Mouse (Mus musculus): ENCODE results near the gene Gm10260. TPM values are rescaled to one million over a fixed set of nuclear protein-coding genes. Genes with fewer than 3 reads are reported as not detected.

Gene Gm10260
- total RNA-seq (2014; rRNA removed): 10.0 and 13.4 TPM in 2 replicates
- 3.4 and 6.6 TPM in 2 replicates for polyA plus RNA-seq (2012; rRNA removed)

DNA sequence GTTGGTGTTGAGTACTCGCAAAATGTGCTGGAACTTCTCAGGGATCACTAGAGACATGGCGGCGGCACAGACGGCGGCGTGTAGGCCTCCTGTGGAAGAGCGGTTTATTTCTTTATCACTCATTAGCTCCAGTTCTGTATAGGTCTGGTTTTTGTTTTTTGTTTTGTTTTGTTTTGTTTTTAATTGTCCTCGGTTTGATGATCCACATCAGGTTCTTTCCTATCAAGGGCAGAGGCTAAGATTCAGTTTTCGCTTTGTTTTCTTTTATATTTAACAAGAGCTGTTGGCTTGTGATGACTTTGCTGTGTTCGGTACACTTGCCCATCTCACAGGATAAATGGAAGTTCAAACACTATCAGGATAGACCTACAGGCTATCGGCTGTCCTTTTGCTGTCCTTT lies at the start of gene Gm10260:
Gene Gm10260 (minus strand): TSS at position 101 of the 400 bp plus-strand sequence.
- Histone ChIP-seq H3K27me3 (ENCODE audit: control insufficient read depth, insufficient read depth, low read length) (no peaks in the 10 kb centered on the region), H3K9ac (ENCODE audit: low read depth, low read length) (no peak within 1 kb of the TSS), H3K4me1 (ENCODE audit: control insufficient read depth, insufficient read depth, low read length) (no peaks in the 10 kb centered on the region), H3K4me3 (ENCODE audit: insufficient read depth, low read depth, low read length) (no peak within 1 kb of the TSS), H3K27ac (replicated peaks; ENCODE audit: insufficient read depth, low read depth, low read length) (no peak within 1 kb of the TSS), H3K36me3 (ENCODE audit: control insufficient read depth, insufficient read depth, low read length) (no peaks in the 10 kb centered on the region), H3K79me2 (ENCODE audit: control insufficient read depth, insufficient read depth, low read length) (no peaks in the 10 kb centered on the region)
- 95% methylated on average over 11 of the region's 11 CpGs for WGBS
- TF ChIP-seq POLR2A (IDR thresholded peaks at IDR 0.05; ENCODE audit: extremely low read depth, insufficient read depth, low read length) (no peak), CTCF (IDR thresholded peaks at IDR 0.05; ENCODE audit: low read depth, low read length) (no peak)
- DNase-seq (ENCODE audit: extremely low read depth, low read depth, low spot score): no peak

GRCm38 (mm10) chr13:97809828-97810227 lies 49.4 kb upstream of the Gm10260 start:
- Histone ChIP-seq H3K9ac (ENCODE audit: low read depth, low read length) (no peak overlapping the region), H3K27me3 (ENCODE audit: control insufficient read depth, insufficient read depth, low read length) (no peaks in the 10 kb centered on the region), H3K79me2 (ENCODE audit: control insufficient read depth, insufficient read depth, low read length) (no peaks in the 10 kb centered on the region), H3K4me1 (ENCODE audit: control insufficient read depth, insufficient read depth, low read length) (no peaks in the 10 kb centered on the region), H3K27ac (replicated peaks; ENCODE audit: insufficient read depth, low read depth, low read length) (no peak overlapping the region), H3K36me3 (ENCODE audit: control insufficient read depth, insufficient read depth, low read length) (no peaks in the 10 kb centered on the region), H3K4me3 (ENCODE audit: insufficient read depth, low read depth, low read length) (no peak overlapping the region)
- no peak for TF ChIP-seq POLR2A (IDR thresholded peaks at IDR 0.05; ENCODE audit: extremely low read depth, insufficient read depth, low read length)
- TF ChIP-seq CTCF (IDR thresholded peaks at IDR 0.05; ENCODE audit: low read depth, low read length): no peak
- WGBS: 87% methylated on average over 4 of the region's 4 CpGs
- no peak for DNase-seq (ENCODE audit: extremely low read depth, low read depth, low spot score)

DNA sequence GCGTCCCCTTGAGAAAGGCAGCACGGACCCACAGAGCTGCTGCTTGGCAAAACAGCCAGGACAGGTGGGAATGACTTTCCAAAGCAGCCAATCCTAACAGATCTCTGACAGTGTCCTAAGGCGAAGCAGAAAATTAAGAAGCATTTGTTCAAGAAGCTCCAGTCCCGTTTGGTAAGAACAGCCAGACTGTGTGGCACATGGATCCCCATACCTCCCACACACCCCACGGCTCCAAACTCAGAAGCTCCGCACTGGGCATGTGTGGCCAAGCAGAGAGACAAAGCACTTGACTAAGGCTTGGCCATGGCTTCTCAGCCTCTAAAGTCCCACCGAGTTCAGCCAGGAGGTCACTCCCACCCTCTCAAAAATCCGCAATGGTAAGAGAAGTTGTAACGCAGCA lies 45.5 kb upstream of the Gm10260 start:
- no peak overlapping the region for H3K27ac ChIP-seq (replicated peaks; ENCODE audit: insufficient read depth, low read depth, low read length)
- WGBS: 89% methylated on average over 9 of the region's 9 CpGs
- no peaks in the 10 kb centered on the region for H3K36me3 ChIP-seq (ENCODE audit: control insufficient read depth, insufficient read depth, low read length)
- no peak overlapping the region for H3K9ac ChIP-seq (ENCODE audit: low read depth, low read length)
- TF ChIP-seq POLR2A (IDR thresholded peaks at IDR 0.05; ENCODE audit: extremely low read depth, insufficient read depth, low read length) (no peak), CTCF (IDR thresholded peaks at IDR 0.05; ENCODE audit: low read depth, low read length) (no peak)
- no peak overlapping the region for H3K4me3 ChIP-seq (ENCODE audit: insufficient read depth, low read depth, low read length)
- H3K27me3 ChIP-seq (ENCODE audit: control insufficient read depth, insufficient read depth, low read length): no peaks in the 10 kb centered on the region
- H3K79me2 ChIP-seq (ENCODE audit: control insufficient read depth, insufficient read depth, low read length): no peaks in the 10 kb centered on the region
- no peak for DNase-seq (ENCODE audit: extremely low read depth, low read depth, low spot score)
- H3K4me1 ChIP-seq (ENCODE audit: control insufficient read depth, insufficient read depth, low read length): no peaks in the 10 kb centered on the region

GRCm38 (mm10) chr13:97802386-97802785 lies 42.0 kb upstream of the Gm10260 start:
- no peaks in the 10 kb centered on the region for H3K79me2 ChIP-seq (ENCODE audit: control insufficient read depth, insufficient read depth, low read length)
- TF ChIP-seq CTCF (IDR thresholded peaks at IDR 0.05; ENCODE audit: low read depth, low read length) (no peak), POLR2A (IDR thresholded peaks at IDR 0.05; ENCODE audit: extremely low read depth, insufficient read depth, low read length) (no peak)
- H3K27me3 ChIP-seq (ENCODE audit: control insufficient read depth, insufficient read depth, low read length): no peaks in the 10 kb centered on the region
- H3K27ac ChIP-seq (replicated peaks; ENCODE audit: insufficient read depth, low read depth, low read length): no peak overlapping the region
- no peaks in the 10 kb centered on the region for H3K4me1 ChIP-seq (ENCODE audit: control insufficient read depth, insufficient read depth, low read length)
- no peak for DNase-seq (ENCODE audit: extremely low read depth, low read depth, low spot score)
- H3K36me3 ChIP-seq (ENCODE audit: control insufficient read depth, insufficient read depth, low read length): no peaks in the 10 kb centered on the region
- no peak overlapping the region for H3K4me3 ChIP-seq (ENCODE audit: insufficient read depth, low read depth, low read length)
- WGBS: 73% methylated on average over 4 of the region's 4 CpGs
- no peak overlapping the region for H3K9ac ChIP-seq (ENCODE audit: low read depth, low read length)

DNA sequence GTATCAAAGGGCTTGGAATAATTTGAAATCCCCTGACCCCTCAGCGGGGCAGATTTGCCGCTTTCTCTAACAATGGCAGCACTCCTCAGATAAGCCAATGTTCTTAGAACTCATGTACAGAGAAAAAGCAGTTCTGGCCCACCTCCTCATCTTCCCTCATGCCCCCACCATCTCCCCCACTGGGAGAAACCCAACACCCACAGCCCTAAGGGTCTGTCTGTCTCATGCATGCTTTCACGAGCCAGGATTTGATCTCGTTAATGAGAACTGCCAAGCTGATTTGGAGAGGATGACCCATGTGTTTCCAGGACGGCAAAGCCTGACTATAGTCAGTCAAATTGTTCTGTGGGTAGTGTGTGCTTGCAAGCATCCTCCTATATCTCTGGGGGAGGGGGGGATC lies 37.0 kb upstream of the Gm10260 start:
- Histone ChIP-seq H3K4me1 (ENCODE audit: control insufficient read depth, insufficient read depth, low read length) (no peaks in the 10 kb centered on the region), H3K9ac (ENCODE audit: low read depth, low read length) (no peak overlapping the region), H3K36me3 (ENCODE audit: control insufficient read depth, insufficient read depth, low read length) (no peaks in the 10 kb centered on the region), H3K27ac (replicated peaks; ENCODE audit: insufficient read depth, low read depth, low read length) (no peak overlapping the region), H3K27me3 (ENCODE audit: control insufficient read depth, insufficient read depth, low read length) (no peaks in the 10 kb centered on the region), H3K79me2 (ENCODE audit: control insufficient read depth, insufficient read depth, low read length) (no peaks in the 10 kb centered on the region), H3K4me3 (ENCODE audit: insufficient read depth, low read depth, low read length) (no peak overlapping the region)
- TF ChIP-seq POLR2A (IDR thresholded peaks at IDR 0.05; ENCODE audit: extremely low read depth, insufficient read depth, low read length): no peak
- TF ChIP-seq CTCF (IDR thresholded peaks at IDR 0.05; ENCODE audit: low read depth, low read length): no peak
- 92% methylated on average over 5 of the region's 5 CpGs for WGBS
- no peak for DNase-seq (ENCODE audit: extremely low read depth, low read depth, low spot score)

GRCm38 (mm10) chr13:97794780-97795179 lies 34.3 kb upstream of the Gm10260 start:
- 57% methylated on average over 1 of the region's 1 CpGs for WGBS
- TF ChIP-seq CTCF (IDR thresholded peaks at IDR 0.05; ENCODE audit: low read depth, low read length) (no peak), POLR2A (IDR thresholded peaks at IDR 0.05; ENCODE audit: extremely low read depth, insufficient read depth, low read length) (no peak)
- Histone ChIP-seq H3K36me3 (ENCODE audit: control insufficient read depth, insufficient read depth, low read length) (no peaks in the 10 kb centered on the region), H3K27ac (replicated peaks; ENCODE audit: insufficient read depth, low read depth, low read length) (no peak overlapping the region), H3K9ac (ENCODE audit: low read depth, low read length) (no peak overlapping the region), H3K79me2 (ENCODE audit: control insufficient read depth, insufficient read depth, low read length) (no peaks in the 10 kb centered on the region), H3K4me1 (ENCODE audit: control insufficient read depth, insufficient read depth, low read length) (no peaks in the 10 kb centered on the region), H3K4me3 (ENCODE audit: insufficient read depth, low read depth, low read length) (no peak overlapping the region), H3K27me3 (ENCODE audit: control insufficient read depth, insufficient read depth, low read length) (no peaks in the 10 kb centered on the region)
- DNase-seq (ENCODE audit: extremely low read depth, low read depth, low spot score): no peak
